Mouse (Mus musculus) common myeloid progenitor, adult 5-6 weeks (primary cell): ENCODE data around the gene Tmem219. TPM values are rescaled to one million over a fixed set of nuclear protein-coding genes. Genes with fewer than 3 reads are reported as not detected.
"Not testable (repeated sequence)": the region's sequence is repeated elsewhere in the genome, so short reads cannot be mapped to it uniquely, and the experiment has no call there.

Experiments used
- ATAC-seq: replicated peaks from 2 replicates; pipeline ENCODE4 v1.8.0; 2016; ENCODE audit warnings: low read depth, mild to moderate bottlenecking, moderate TSS enrichment, inconsistent platforms; ENCODE audit not compliant: poor library complexity, severe bottlenecking
- total RNA-seq: library from RNA; stranded (forward); fragments of 200-1000, 187-1606 nt; gene quantifications from 2 replicates; pipeline ENCODE4 v1.2.3, GENCODE M21; 2017

Tmem219 gene
- total RNA-seq, 1 experiment from 2014 or later: 21.1 TPM

DNA sequence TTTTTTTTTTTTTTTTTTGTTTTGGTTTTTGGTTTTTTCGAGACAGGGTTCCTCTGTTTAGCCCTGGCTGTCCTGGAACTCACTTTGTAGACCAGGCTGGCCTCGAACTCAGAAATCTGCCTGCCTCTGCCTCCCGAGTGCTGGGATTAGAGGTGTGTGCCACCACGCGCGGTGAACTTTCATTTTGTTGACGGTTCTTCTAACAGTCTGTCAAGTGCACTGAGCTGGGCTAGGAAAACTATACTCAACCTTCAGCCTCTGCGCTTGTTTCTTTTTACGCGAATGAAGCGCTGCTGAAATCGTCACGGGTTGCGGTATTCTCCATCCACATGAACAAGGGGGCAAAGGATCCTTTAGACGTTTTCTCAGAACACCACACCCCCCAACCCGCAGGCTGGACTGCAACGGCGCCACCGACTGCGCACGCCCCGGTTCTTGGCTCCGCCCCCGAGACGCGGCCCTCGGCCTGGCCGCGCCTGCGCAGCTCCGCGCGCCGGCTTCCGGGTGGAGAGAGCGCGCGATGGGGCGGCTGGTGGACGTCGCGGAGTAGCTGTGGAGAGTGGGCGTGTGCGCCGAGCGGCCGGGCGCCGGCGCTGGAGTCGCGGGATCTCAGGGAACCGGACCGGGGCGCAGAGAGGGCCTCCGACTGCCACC is 5.8 kb upstream of the Tmem219 start, which contains the start of gene Kctd13:
Kctd13 (plus strand) TSS at position 496 of the 654 bp plus-strand sequence.
- peak; percentile 85 for ATAC-seq

GRCm38 (mm10) chr7:126926299-126926698 is 3.6 kb upstream of the Tmem219 start:
- peak; percentile 24; the same call in 1 of the 2 replicates for ATAC-seq

- no peak for ATAC-seq
Measured at GRCm38 (mm10) chr7:126923999-126924398, 1.3 kb upstream of the Tmem219 start.

GRCm38 (mm10) chr7:126921563-126921962 is 1.2 kb downstream of the Tmem219 start:
- no peak for ATAC-seq

- no peak for ATAC-seq
Measured at GRCm38 (mm10) chr7:126919973-126920372, 2.7 kb downstream of the Tmem219 start.

DNA sequence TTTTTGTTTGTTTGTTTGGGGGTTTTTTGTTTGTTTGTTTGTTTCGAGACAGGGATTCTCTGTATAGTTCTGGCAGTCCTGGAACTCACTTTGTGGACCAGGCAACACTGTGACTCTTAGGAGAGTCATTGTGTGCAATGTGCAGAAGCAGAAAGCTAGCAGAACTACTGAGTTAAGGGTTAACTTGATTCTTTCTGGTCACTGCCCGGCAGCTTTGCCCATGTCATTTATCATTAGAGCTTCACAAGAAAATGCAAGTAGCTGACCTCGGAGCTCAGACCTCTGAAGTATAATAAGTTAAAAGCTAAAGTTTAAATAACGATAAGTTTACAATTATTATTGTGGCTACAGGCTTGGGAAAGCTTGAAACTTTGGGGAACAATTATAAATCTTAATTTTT is 4.4 kb downstream of the Tmem219 start:
- not testable (repeated sequence) for ATAC-seq

DNA sequence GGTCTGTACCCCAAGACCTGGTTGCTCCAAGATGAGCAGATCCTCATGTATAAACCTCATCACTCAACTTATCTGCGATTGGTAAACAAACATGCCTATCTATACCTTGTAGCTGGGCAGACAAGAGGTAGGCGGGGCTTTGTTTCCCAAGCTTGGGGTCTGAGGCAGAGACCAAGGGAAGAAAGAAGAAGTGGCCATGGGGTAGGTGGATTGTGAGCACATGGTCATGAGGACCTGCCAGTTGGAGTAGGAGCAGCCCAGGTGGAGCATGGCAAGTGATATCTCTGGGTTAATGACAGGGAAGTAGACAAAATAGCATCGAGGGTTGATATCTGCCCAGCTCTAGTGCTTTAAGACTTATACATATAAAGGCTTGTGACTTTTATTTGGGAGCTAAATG is 7.9 kb downstream of the Tmem219 start:
- ATAC-seq: 0 out of 2 replicates have a peak, but pooled peaks have one; percentile 2

DNA sequence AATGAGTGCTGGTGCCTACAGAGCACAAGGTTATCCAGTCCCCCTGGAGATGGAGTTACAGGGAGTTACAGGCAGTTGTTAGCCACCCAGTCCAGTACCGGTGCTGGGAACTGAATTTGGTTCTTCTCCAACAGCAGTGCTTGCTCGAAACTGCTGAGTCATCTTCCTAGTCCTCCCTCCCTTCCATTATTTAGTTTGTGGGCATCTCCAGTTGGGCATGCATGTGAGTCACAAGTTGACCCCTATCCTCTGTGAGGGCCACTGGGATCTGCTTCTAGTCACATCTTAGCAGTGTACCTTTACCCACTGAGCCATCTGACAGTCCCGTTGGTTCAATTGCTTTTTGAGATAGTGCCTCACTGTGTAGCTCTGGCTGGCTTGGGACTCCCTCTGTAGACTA is 17.1 kb downstream of the Tmem219 start:
- 0 out of 2 replicates have a peak, but pooled peaks have one; percentile 18 for ATAC-seq

- ATAC-seq: not testable (repeated sequence)
Measured at GRCm38 (mm10) chr7:126899781-126900180, 22.9 kb downstream of the Tmem219 start.

GRCm38 (mm10) chr7:126898102-126898990 is 24.4 kb downstream of the Tmem219 start:
- peak; percentile 89 for ATAC-seq

- ATAC-seq: peak; percentile 75
Measured at GRCm38 (mm10) chr7:126897390-126898101, 25.2 kb downstream of the Tmem219 start.

- ATAC-seq: 0 out of 2 replicates have a peak, but pooled peaks have one; percentile 16
Measured at GRCm38 (mm10) chr7:126896912-126897311, 25.8 kb downstream of the Tmem219 start.

DNA sequence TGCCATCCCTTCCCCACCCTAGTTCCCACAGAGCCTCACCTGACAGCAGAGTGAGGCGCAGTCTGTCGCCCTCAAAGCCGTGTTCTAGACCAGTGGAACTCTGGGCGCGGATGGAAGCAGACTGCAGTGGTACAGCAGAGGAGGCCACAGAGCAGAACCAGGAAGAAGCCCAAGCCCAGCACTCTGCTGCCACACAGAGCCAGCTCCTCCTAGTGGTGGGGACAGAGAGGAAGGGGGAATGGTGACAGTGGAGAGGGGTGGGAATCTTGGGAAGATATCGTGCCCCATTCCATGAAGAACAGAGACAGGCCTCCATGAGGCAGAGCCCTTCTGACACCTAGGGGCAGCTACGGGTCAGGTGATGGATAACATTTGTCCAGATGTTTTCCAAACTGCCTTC is 33.9 kb downstream of the Tmem219 start:
- ATAC-seq: no peak; the same call in 1 of the 2 replicates

GRCm38 (mm10) chr7:126887281-126887680 is 35.4 kb downstream of the Tmem219 start:
- ATAC-seq: no peak

DNA sequence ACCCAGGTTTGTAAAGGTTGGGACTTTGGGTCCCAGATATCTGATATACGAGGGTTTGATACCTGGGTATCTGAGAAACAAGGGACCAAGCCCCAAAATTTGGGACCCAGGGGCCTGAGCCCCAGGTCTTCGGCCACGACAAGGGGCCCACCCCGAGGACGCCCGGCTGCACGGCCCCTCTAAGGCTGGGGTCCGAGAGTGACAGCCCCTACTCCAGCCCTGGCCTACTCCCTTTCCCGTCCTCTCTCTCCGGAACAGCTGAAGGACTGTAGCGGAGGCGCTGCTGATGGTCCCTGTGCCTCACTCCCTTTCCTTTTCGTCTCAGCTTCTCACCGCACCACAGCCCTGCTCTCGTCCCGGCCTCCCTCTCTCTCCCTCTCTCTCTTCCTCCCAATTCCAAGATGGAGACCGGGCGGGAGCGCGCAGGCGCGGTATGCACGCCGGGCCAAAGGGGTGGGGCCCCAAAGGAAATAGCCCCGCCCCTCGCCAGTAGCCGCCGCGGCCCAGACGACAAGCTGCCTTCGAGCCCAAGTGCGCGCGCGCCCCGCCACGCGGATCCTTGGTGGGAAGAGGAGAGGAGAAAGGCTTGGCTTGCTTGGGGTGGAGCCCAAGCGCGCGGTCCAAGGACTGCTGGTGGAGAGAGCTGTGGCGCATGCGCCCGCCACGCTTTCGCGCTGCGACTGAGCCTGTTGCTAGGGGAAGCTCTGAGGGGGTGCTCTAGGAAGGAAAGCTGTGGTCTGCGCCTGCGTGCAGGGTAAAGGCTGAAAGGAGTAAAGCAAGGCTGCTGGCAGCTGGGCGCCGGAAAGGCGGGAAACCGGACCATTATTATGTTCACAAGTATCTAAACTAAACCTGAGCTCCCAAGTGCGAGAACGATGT is 38.2 kb downstream of the Tmem219 start, which contains the start of gene Taok2:
Taok2 (minus strand) TSS at position 418 of the 879 bp plus-strand sequence.
- ATAC-seq: peak; percentile 92

GRCm38 (mm10) chr7:126883731-126884181 is 39.0 kb downstream of the Tmem219 start:
- 0 out of 2 replicates have a peak, but pooled peaks have one; percentile 9 for ATAC-seq

DNA sequence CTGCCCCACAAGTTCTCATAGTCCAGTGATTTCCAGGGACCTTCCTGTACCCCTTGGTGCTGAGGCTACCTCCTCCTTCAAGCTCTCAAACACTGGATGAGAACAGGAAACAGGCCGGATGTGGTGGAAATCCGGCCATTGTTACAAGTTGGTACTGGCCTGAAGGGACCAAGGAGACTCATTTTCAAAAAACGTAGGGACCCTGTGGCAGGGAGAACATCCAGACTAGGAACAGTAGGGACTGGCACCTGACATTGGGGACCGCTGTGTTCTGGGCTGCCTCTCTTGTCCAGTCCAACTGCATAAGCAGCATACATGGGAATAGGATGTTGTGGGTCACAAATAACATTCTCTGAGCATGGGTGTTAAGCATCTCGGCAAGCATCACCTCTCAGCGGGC is 41.7 kb downstream of the Tmem219 start:
- ATAC-seq: no peak

DNA sequence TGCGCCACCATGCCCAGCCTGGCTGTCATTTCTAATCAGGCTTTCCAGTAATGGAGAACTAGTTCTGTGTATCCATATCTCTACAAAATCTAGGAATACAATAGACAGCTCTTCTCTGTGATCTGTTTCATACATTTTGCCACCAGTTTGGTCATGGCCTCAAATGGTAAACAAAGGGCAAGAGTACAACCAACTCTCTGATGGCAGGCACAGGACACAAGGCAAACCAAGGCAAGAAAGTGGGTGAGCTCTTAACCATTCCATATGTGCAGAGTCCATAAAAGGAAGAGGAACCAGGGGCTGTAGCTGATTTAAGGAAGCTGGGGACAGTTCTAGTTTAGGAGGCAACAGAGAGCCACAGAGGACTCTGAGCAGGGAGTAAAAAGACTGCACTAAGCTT is 45.5 kb downstream of the Tmem219 start:
- no peak for ATAC-seq

GRCm38 (mm10) chr7:126870520-126870891 is 52.2 kb downstream of the Tmem219 start:
- no peak for ATAC-seq
